In the genomic region with DNA sequence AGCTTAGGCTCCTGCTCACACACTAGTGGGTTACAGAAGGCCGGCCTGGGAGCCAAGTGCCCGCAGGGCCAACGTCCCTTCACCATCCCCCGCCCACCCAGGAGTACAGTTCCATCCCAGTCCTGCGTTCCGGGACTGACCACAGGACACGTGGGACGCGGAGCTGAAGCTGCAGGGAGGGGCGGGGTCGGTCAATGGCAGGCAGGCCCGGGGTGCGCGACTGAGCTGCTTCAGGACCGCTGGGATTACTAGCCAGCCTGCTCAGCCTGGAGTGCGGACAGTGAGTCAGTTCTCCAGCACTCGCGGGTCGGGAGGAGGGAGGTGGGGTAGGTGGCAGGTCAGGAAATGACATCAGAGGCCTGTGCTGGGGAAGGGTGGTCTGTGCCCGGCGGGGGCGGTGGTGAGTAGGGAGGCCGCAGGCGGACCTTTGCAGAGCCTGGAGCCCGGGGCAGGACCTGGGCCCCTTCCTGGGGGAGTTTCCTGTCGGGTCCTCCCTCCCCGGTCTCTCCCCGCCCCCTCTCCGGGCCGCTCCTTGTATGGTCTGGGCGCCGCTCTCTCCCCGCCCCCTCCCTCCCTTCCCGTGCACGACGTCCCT, we compare ENCODE assay signal across 8 mouse cellular contexts. TPM values are rescaled to one million over a fixed set of nuclear protein-coding genes. Genes with fewer than 3 reads are reported as not detected.
A peak's percentile ranks its signal among the peaks of the same experiment; 100 is the strongest.
DNase-seq lines count a peak whose midpoint lies in the region; ATAC-seq and TF ChIP-seq lines count a peak whose summit lies in the region.

A gene (plus strand): TSS at position 205 of the 595 bp plus-strand sequence.

- H3K4me3 ChIP-seq in G1E (ENCODE audit: low read depth, low read length) = peak within 1 kb of the TSS; percentile 81
- H3K4me3 ChIP-seq in cerebellum, adult 2 months (replicated peaks; ENCODE audit: insufficient read depth, low read depth, low read length) = peak within 1 kb of the TSS; percentile 55
- peak within 1 kb of the TSS; percentile 63 for H3K4me3 ChIP-seq in lung, embryonic 16.5 days (ENCODE audit: low read length)

- H3K4me1 ChIP-seq in G1E (ENCODE audit: insufficient read depth, low read depth, low read length) = peaks cover 52% of the 10 kb centered on the region
- H3K4me1 ChIP-seq in cerebellum, adult 2 months (ENCODE audit: control insufficient read depth, insufficient read depth, low read length) = peaks cover 25% of the 10 kb centered on the region
- H3K4me1 ChIP-seq in lung, embryonic 16.5 days (replicated peaks; ENCODE audit: control insufficient read depth, insufficient read depth, low read length) = peaks cover 42% of the 10 kb centered on the region

- peak within 1 kb of the TSS; percentile 89 for H3K4me2 ChIP-seq in lung, embryonic 16.5 days (ENCODE audit: low read depth, low read length)

- peak within 1 kb of the TSS; percentile 79 for H3K9ac ChIP-seq in lung, embryonic 16.5 days (ENCODE audit: low read length)

- H3K27ac ChIP-seq in cerebellum, adult 2 months (ENCODE audit: insufficient read depth, low read length) = peak within 1 kb of the TSS; percentile 56
- peak within 1 kb of the TSS; percentile 99 for H3K27ac ChIP-seq in lung, embryonic 16.5 days (ENCODE audit: low read length)

- peaks cover 6% of the 10 kb centered on the region for H3K36me3 ChIP-seq in G1E (replicated peaks)
- peaks cover 3% of the 10 kb centered on the region; the same call in 1 of the 2 replicates for H3K36me3 ChIP-seq in lung, embryonic 16.5 days (ENCODE audit: control insufficient read depth, insufficient read depth, low read length)

- peaks cover 10% of the 10 kb centered on the region; the same call in 1 of the 2 replicates for H3K27me3 ChIP-seq in G1E (ENCODE audit: insufficient read depth, low read length)
- H3K27me3 ChIP-seq in cerebellum, adult 2 months (ENCODE audit: control insufficient read depth, insufficient read depth, low read length) = no peaks in the 10 kb centered on the region
- no peaks in the 10 kb centered on the region for H3K27me3 ChIP-seq in lung, embryonic 16.5 days (ENCODE audit: control insufficient read depth, insufficient read depth, low read depth, low read length)

- peak; percentile 78 for ATAC-seq in G1E (ENCODE audit: extremely low read depth, insufficient number of reproducible peaks, low FRiP score, poor library complexity, severe bottlenecking)
- ATAC-seq in hematopoietic stem cell, adult 5-6 weeks (replicated peaks in 1 of 2; ENCODE audit: insufficient read depth in 1 of 2, low FRiP score in 2 of 2, low TSS enrichment in 1 of 2, low read depth in 1 of 2, poor library complexity in 2 of 2, severe bottlenecking in 2 of 2) = peak; percentile 73 to 74
- ATAC-seq in lung, embryonic 16.5 days (ENCODE audit: low read depth) = peak; percentile 95

- TF ChIP-seq POLR2A in cerebellum, adult 2 months (IDR thresholded peaks at IDR 0.05; ENCODE audit: borderline replicate concordance, insufficient read depth, low read length) = peak; percentile 76

- TF ChIP-seq CTCF in G1E (IDR thresholded peaks at IDR 0.05; ENCODE audit: low read depth, low read length) = no peak
- no peak; the same call in 1 of the 2 replicates for TF ChIP-seq CTCF in cerebellum, adult 2 months (IDR thresholded peaks at IDR 0.05; ENCODE audit: borderline replicate concordance, insufficient read depth, low read depth, low read length)

- peak; percentile 95 for DNase-seq in G1E (ENCODE audit: low spot score)
- peak; percentile 95 for DNase-seq in cerebellum, adult 2 months
- DNase-seq in forelimb bud, embryonic 11.5 days (ENCODE audit: low read depth, low spot score) = peak; percentile 91
- peak; percentile 64 for DNase-seq in layer of hippocampus, adult 9-10 months (ENCODE audit: low spot score)
- peak; percentile 77 for DNase-seq in ovary, postnatal 10 days (ENCODE audit: low spot score)
- DNase-seq in thymus, postnatal 10 days (ENCODE audit: low spot score in 2 of 2) = peak; percentile 78 to 81

- no peaks in the 10 kb centered on the region for H3K9me3 ChIP-seq in G1E (replicated peaks)
- H3K9me3 ChIP-seq in lung, embryonic 16.5 days (ENCODE audit: control insufficient read depth, low read length) = no peaks in the 10 kb centered on the region

- WGBS in cerebellum, adult 2 months = 1% methylated on average over 32 of the region's 36 CpGs
- under 1% methylated on average over 24 of the region's 36 CpGs for WGBS in lung, embryonic 16.5 days

RNA-seq across cellular contexts. Expression of the gene that starts here (rescaled TPM):
- 70.2 and 70.3 TPM in 2 replicates for total RNA-seq in G1E (2014; fragmentation: Nextera tagmentation)
- total RNA-seq in G1E (2017) = 14.8 and 19.1 TPM in 2 replicates
- polyA plus RNA-seq in G1E (2012) = 319 and 320 TPM in 2 replicates
- 123 and 129 TPM in 2 replicates for polyA plus RNA-seq in cerebellum, adult 2 months (2012; rRNA removed)
- total RNA-seq in hematopoietic stem cell, adult 5-6 weeks (2017) = 71.2 and 71.8 TPM in 2 replicates
- polyA plus RNA-seq in lung, embryonic 16.5 days (2015; fragmentation: Nextera tagmentation; extraction: Ambion mirVana) = 188 and 203 TPM in 2 replicates

Comparison
In these comparisons a context has a peak if more than half of its experiments do, and no peak if none do; other contexts are left out.
1. Peak in every context shown above with its lines: DNase-seq, ATAC-seq, H3K4me3 ChIP-seq and H3K27ac ChIP-seq.